Mouse (Mus musculus): Measurements from ENCODE around the gene Tinagl1.

Gene Tinagl1

DNA sequence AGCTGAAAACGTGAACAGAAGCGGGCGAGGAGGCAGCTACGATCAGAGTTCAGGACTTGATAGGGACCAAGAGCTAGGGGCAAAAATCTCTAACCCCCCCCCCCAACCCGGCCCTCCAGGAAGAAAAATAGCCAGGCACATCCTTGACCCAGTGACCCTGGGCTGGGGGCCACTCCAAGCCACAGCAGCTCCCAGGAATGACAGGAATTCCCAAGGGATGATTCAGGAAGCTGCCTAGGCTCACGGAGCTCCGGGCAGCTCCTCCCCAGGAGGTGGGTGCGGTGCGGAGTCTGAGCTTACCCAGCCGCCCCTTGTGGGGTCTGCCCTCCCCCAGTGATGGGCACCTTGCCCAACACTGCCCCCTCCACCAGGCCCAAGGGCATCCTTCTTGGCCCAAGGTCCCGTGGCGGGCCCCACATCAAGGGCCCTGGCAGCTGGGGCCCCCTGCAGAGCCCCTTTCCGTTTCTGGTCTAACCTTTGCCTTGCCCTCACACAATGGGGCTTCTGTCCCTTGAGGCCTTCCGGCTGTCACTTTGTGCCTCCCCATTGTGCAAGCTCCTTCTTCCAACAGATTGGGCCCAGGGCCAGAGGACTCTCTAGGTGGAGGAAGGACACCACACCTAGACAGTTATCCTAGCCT is at the start of gene Tinagl1:
Gene Tinagl1, minus strand, starts transcription at position 51 of the 640 bp plus-strand sequence.
- no peak for DNase-seq (ENCODE audit: low read depth, low spot score)

DNA sequence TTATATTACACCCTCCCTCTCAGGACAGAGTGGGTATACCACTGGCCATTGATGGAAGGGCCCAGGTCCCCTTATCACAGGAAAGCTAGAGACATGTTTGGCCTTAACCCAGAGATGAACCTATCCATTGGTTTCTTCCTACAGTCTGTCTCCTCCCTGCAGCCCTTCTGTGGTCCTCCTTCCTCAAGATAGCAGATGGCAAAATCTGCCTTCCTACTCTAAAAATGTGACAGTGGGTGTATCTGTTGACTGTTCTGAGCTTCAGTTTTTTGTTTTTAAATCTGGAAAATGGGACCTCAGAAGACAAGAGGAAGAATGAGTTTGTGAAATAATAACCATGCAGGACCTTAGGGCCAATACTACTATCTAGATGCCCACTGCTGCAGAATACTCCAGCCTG is 49.1 kb upstream of the Tinagl1 start:
- no peak for DNase-seq (ENCODE audit: low read depth, low spot score)

GRCm38 (mm10) chr4:130222179-130222578 is 47.3 kb upstream of the Tinagl1 start, which contains the start of gene Gm853:
TSS of gene Gm853 (minus strand) at chr4:130222401.
- DNase-seq (ENCODE audit: low read depth, low spot score) = no peak

GRCm38 (mm10) chr4:130220176-130220575 is 45.3 kb upstream of the Tinagl1 start:
- DNase-seq (ENCODE audit: low read depth, low spot score) = no peak

GRCm38 (mm10) chr4:130215392-130215791 is 40.5 kb upstream of the Tinagl1 start:
- no peak for DNase-seq (ENCODE audit: low read depth, low spot score)

DNA sequence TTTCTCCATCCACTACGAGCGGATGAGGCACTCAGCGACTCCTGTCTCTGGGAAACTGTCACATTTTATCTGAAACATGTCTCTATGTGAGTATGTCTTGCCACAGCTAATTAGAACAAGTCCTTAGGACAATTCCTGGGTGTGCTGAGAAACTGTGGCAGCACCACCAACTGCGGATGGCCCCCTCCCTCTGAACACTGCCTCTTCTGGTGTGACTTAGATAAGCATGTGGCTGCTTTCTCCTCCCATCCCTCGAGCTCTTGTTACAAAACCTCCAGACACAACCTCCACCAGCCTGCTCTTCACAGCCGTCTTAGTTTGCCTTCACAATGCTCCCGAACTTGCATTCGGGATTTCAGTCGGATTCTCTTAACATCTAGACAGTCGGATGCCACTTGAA is 38.9 kb upstream of the Tinagl1 start:
- no peak for DNase-seq (ENCODE audit: low read depth, low spot score)

DNA sequence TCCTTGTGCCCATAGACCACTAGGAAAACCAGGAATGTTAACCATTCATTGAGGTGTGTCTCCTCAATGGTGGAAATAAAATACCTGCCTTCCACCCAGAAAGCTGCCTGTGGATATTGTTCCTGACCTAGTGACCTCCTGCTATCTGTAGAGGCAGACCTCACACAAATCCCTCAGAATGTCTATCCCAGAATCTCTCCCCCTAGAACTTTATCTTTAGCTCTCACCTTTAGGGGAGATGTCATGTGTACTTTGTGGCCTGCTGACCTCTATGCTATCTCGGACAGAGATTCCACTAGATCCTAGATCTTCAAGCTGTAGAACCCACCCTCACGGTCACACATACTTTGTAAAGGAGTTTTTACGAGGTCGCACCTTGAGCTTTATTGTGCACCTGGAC is 38.3 kb upstream of the Tinagl1 start:
- DNase-seq (ENCODE audit: low read depth, low spot score) = no peak

- DNase-seq (ENCODE audit: low read depth, low spot score) = no peak
Measured at GRCm38 (mm10) chr4:130212421-130212820, 37.5 kb upstream of the Tinagl1 start.

DNA sequence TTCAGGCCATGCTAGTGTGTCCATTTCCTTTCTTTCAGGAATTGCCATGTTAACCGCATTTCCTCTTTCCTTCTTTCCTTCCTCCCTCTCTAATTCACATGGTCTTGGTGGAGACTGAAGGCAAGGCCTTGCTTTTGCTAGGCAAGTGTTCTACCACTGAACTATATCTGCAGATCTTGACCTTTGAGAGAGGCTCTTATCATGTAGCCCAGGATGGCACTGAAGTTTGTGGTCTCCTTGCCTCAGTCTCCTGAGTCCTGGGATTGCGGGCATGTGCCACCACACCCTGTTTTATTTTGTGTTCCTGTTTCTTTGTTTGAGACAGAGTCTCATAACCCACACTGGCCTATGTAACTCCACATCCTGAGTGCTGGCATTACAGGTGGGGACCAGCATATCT is 36.9 kb upstream of the Tinagl1 start:
- no peak for DNase-seq (ENCODE audit: low read depth, low spot score)

DNA sequence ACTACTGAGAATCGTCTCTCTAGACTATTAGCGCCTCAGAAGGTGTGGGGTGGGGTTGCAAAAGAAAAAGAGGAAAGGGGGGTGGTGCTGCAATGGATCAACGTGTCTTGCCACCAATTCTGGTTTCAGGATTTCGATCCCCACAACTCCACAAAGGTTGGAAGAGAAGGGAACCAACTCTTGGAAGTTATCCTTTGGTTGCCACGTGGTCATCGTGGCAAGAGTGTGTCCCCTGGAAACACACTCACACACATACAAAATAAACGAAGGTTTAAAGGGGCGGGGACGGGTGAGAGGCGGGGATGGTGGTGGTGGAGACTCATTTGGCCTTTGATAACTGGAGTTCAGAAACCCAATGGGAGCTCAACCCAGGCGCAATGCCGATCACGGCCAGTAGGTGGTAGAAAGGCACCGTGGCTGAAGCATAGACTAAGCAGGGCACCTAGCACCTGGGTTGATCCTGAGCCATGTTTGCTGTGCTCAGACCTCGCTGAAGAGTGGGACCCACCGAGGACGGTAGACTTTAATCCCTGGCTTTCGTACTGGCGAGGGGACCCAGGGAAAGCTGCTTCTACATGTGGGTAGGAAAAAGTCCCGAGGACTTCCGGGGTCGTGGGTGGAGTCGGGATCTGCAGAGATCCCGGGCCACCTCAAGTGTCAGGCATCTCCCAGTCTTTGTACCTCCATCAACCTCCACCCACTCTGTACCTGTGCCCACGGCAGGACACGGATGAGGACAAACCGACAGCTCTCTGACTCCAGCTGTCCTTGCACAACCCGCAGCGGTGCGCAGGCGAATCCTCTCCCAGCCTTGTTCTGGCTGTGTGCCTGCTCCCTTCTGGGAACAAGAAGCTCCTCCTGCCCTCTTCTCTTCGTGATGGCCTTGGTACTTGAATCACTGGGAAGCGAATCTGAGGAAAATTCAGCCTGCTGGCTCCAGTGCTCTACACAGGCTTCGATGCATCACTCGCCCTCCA is 24.1 kb upstream of the Tinagl1 start:
- DNase-seq (ENCODE audit: low read depth, low spot score) = peak; percentile 32

DNA sequence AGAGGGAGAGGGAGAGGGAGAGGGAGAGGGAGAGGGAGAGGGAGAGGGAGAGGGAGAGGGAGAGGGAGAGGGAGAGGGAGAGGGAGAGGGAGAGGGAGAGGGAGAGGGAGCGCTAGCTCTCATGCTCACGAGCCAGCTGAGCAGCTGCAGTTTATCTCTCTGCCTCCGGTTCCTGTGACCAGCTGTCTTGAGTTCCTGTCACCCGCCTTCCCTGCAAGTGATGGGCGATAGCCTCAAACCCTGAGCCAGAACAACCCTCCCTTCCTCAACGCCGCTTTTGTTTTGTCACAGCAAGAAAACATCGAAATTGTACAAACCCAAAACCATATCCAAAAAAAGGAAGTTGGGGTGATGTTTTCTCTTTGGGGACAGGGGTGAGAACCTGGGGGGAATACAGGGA is 21.6 kb upstream of the Tinagl1 start:
- DNase-seq (ENCODE audit: low read depth, low spot score) = no peak

DNA sequence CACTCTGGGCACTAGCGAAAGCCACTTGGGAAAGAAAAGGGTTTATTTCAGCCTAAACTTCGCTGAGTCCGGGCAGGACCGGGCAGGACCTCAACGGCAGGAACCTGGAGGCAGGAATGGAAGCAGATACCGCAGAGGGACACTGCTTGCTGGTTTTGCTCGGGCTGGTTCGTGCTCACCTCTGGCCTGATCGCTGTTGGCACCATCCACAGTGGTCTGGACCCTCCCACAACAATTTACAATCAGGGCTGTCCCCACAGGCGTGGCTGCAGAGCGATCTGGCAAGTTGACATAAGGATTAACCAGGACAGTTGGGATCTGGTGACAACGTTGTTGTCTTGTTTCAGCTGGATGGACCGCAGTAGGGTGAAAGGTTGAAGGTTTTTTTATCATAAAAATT is 21.0 kb upstream of the Tinagl1 start:
- DNase-seq (ENCODE audit: low read depth, low spot score) = no peak

DNA sequence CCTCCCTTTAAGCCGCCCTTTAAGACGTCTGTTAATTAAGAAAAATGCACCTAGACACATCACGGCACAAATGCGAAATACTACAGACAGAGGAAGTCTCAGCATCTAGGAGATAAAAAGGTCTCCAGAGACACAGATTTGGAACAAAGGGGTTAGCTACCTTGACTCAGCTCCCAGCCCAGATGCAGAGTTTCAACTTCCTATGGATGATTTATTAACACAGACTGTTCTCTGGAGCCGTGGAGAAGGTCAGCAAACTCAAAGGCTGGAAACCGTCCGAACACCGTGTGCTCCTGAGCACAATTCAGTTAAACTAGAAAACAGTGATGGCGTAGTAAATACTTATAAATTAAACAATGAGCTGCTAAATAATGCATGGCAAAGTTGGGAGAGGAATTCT is 17.3 kb upstream of the Tinagl1 start:
- no peak for DNase-seq (ENCODE audit: low read depth, low spot score)

DNA sequence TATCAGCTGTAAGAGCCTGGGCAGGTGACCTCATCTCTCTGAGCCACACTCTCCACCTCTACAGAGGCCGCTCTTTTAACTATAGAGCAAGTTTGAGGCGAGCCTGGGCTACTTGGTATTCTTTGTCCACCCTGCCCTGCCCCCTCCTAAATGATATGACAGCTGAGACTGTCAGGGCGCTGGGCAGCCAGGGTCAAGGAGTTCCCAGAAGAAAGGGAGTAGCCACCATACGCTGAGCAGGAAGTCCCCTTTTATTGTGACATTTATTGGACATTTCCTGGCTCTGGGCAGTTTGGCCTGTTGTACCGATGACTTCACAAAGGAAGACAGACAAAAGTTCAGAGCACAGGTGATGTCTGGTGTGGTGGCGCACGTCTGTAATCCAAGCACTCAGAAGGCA is 14.7 kb upstream of the Tinagl1 start:
- DNase-seq (ENCODE audit: low read depth, low spot score) = no peak

- peak; percentile 69 for DNase-seq (ENCODE audit: low read depth, low spot score)
Measured at GRCm38 (mm10) chr4:130188806-130189297, 13.9 kb upstream of the Tinagl1 start.

- no peak for DNase-seq (ENCODE audit: low read depth, low spot score)
Measured at GRCm38 (mm10) chr4:130186891-130187290, 12.0 kb upstream of the Tinagl1 start.

GRCm38 (mm10) chr4:130186450-130186849 is 11.5 kb upstream of the Tinagl1 start:
- no peak for DNase-seq (ENCODE audit: low read depth, low spot score)

GRCm38 (mm10) chr4:130183879-130184278 is 9.0 kb upstream of the Tinagl1 start:
- no peak for DNase-seq (ENCODE audit: low read depth, low spot score)

- no peak for DNase-seq (ENCODE audit: low read depth, low spot score)
Measured at GRCm38 (mm10) chr4:130183023-130183422, 8.1 kb upstream of the Tinagl1 start.

DNA sequence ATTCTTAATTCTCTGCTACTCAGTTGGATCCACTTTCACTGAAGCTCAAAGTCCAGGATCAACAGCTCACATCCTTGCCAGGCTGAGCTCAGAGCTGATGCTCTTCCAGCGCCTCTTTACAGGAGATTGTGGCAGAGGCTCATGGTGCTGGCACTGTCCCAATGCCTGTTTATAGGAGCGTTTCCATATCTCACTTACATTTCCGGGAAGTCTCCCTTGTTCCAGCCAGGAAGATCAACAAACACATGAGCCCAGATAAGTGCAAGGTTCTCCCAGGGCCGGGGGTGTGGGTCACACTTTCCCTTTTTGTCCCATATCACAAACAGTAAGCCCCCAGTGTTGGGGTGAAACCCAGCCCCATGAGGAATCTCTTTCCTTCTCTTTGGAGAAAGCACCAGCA is 7.0 kb upstream of the Tinagl1 start:
- no peak for DNase-seq (ENCODE audit: low read depth, low spot score)

DNA sequence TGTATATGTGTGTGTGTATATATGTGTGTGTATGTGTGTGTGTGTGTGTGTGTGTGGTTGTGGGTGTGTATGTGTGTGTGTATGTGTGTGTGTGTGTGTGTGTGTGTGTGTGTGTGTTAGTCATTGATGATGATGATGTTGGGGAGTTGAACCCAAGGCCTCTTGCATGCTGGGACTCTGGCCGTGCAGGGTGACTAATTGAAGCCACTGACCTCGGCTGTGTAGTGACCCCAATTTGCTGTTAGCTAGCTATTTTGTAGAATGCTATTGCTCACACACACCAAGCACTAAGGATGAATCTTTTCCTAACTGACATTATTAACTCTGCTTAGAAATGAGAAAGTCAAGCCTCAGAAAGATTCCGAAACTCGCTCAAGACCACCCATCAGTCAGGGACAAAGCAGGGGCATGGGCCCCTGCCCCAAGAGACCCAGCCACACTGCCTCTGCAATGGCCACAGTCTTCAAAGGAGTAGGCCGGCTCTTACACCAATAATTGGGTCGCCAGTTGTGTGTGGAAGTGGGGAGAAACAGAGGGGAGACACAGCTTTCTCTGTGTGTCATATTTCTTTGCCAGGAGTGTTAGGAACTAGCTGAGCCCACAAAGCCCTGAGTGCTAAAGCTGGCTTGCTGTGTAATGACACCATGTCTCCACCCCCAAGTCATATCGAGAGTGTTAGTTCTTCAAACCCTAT is 6.1 kb upstream of the Tinagl1 start:
- DNase-seq (ENCODE audit: low read depth, low spot score) = no peak

- no peak for DNase-seq (ENCODE audit: low read depth, low spot score)
Measured at GRCm38 (mm10) chr4:130179876-130180275, 5.0 kb upstream of the Tinagl1 start.
